Mouse (Mus musculus) MEL (cell line): ENCODE results near the gene Tomm40l. TPM values are rescaled to one million over a fixed set of nuclear protein-coding genes. Genes with fewer than 3 reads are reported as not detected.

Source experiments
- DNase-seq: peaks from one replicate; pipeline ENCODE4 v3.0.0; 2011; ENCODE audit warnings: low read depth, low spot score
- H3K27ac ChIP-seq: 2 replicates; pipeline ENCODE4 v1.5.1; 2012; ENCODE audit warnings: low read depth, mild to moderate bottlenecking, control low read depth, low read length, moderate library complexity; ENCODE audit not compliant: control insufficient read depth
- H3K27me3 ChIP-seq, 2 experiments: fragments of 150-350 bp in 1 of 2; sonication (generic) in 1 of 2; 2 replicates each; pipeline ENCODE4 v1.6.1; 2012; ENCODE audit warnings: low read length in 2 of 2, mild to moderate bottlenecking in 2 of 2, improper control_type of control experiment in 1 of 2, moderate library complexity in 1 of 2; ENCODE audit not compliant: insufficient read depth in 2 of 2, control insufficient read depth in 1 of 2
- H3K36me3 ChIP-seq, 2 experiments: 2 replicates each; pipeline ENCODE4 v1.6.1; 2012 to 2014; ENCODE audit warnings: low read length in 2 of 2, improper control_type of control experiment in 1 of 2, inconsistent platforms in 1 of 2, mild to moderate bottlenecking in 1 of 2; ENCODE audit not compliant: insufficient read depth in 2 of 2, control insufficient read depth in 1 of 2
- H3K4me1 ChIP-seq, 2 experiments: fragments of 150-350 bp in 1 of 2; sonication (generic) in 1 of 2; 2 replicates each; pipeline ENCODE4 v1.6.1; 2012; ENCODE audit warnings: low read length in 2 of 2, improper control_type of control experiment in 1 of 2, mild to moderate bottlenecking in 1 of 2; ENCODE audit not compliant: insufficient read depth in 2 of 2, control insufficient read depth in 1 of 2
- H3K4me3 ChIP-seq, 2 experiments: fragments of 150-350 bp in 1 of 2; sonication (generic) in 1 of 2; 2 replicates each; pipeline ENCODE4 v1.5.1; 2012; ENCODE audit warnings: low read depth in 2 of 2, low read length in 2 of 2, mild to moderate bottlenecking in 2 of 2, moderate library complexity in 2 of 2, control low read depth in 1 of 2, improper control_type of control experiment in 1 of 2; ENCODE audit not compliant: control insufficient read depth in 1 of 2, insufficient read depth in 1 of 2
- H3K79me2 ChIP-seq: 2 replicates; pipeline ENCODE4 v1.6.1; 2012; ENCODE audit warnings: mild to moderate bottlenecking, low read length, moderate library complexity; ENCODE audit not compliant: control insufficient read depth, poor library complexity, insufficient read depth
- H3K9ac ChIP-seq: 2 replicates; pipeline ENCODE4 v1.6.1; 2012; ENCODE audit warnings: low read depth, mild to moderate bottlenecking, control low read depth, low read length, moderate library complexity; ENCODE audit not compliant: control insufficient read depth, poor library complexity, severe bottlenecking
- H3K9me3 ChIP-seq: fragments of 150-350 bp; sonication (generic); replicated peaks from 2 replicates; pipeline ENCODE4 v1.6.1; 2012; ENCODE audit warnings: mild to moderate bottlenecking, low read length, improper control_type of control experiment, moderate library complexity; ENCODE audit not compliant: insufficient read depth
- BHLHE40 ChIP-seq: IDR thresholded peaks from 2 replicates; pipeline ENCODE4 v1.6.1; 2012; ENCODE audit warnings: low read depth, mild to moderate bottlenecking, inconsistent platforms, low read length, improper control_type of control experiment, borderline replicate concordance
- CHD2 ChIP-seq: IDR thresholded peaks from 2 replicates; pipeline ENCODE4 v1.6.1; 2011; ENCODE audit warnings: low read length, improper control_type of control experiment
- ELF1 ChIP-seq: IDR thresholded peaks from 2 replicates; pipeline ENCODE4 v1.6.1; 2014; ENCODE audit warnings: low read depth, mild to moderate bottlenecking, inconsistent platforms, low read length, improper control_type of control experiment, moderate library complexity
- EP300 ChIP-seq, 2 experiments: IDR thresholded peaks; 2 replicates each; pipeline ENCODE4 v1.6.1; 2011; ENCODE audit warnings: improper control_type of control experiment in 2 of 2, low read length in 2 of 2, low read depth in 1 of 2, mild to moderate bottlenecking in 1 of 2
- ETS1 ChIP-seq: IDR thresholded peaks from 2 replicates; pipeline ENCODE4 v1.6.1; 2012; ENCODE audit warnings: low read depth, mild to moderate bottlenecking, inconsistent platforms, low read length, improper control_type of control experiment, moderate library complexity
- GATA1 ChIP-seq: IDR thresholded peaks from 2 replicates; pipeline ENCODE4 v1.6.1; 2011; ENCODE audit warnings: low read depth, low read length, improper control_type of control experiment
- JUND ChIP-seq: IDR thresholded peaks from 2 replicates; pipeline ENCODE4 v1.6.1; 2011; ENCODE audit warnings: low read depth, mild to moderate bottlenecking, improper control_type of control experiment, low read length
- KAT2A ChIP-seq: conservative IDR thresholded peaks from 2 replicates; pipeline ENCODE4 v1.6.1; 2012; ENCODE audit warnings: low read depth, low read length, improper control_type of control experiment, inconsistent platforms
- MAZ ChIP-seq: IDR thresholded peaks from 2 replicates; pipeline ENCODE4 v1.6.1; 2012; ENCODE audit warnings: low read depth, mild to moderate bottlenecking, inconsistent platforms, low read length, improper control_type of control experiment
- MXI1 ChIP-seq: IDR thresholded peaks from 2 replicates; pipeline ENCODE4 v1.6.1; 2011; ENCODE audit warnings: mild to moderate bottlenecking, low read depth, low read length, improper control_type of control experiment
- NELFE ChIP-seq: IDR thresholded peaks from 2 replicates; pipeline ENCODE4 v1.6.1; 2011; ENCODE audit warnings: low read depth, low read length, improper control_type of control experiment
- NRF1 ChIP-seq: IDR thresholded peaks from 2 replicates; pipeline ENCODE4 v1.6.1; 2014; ENCODE audit warnings: low read depth, mild to moderate bottlenecking, inconsistent platforms, low read length, improper control_type of control experiment, moderate library complexity; ENCODE audit not compliant: poor library complexity, insufficient read depth, severe bottlenecking
- POLR2AphosphoS2 ChIP-seq: IDR thresholded peaks from 2 replicates; pipeline ENCODE4 v1.6.1; 2011; ENCODE audit warnings: low read length, improper control_type of control experiment
- POLR2AphosphoS5 ChIP-seq: IDR thresholded peaks from 2 replicates; pipeline ENCODE4 v1.6.1; 2012; ENCODE audit warnings: low read depth, borderline replicate concordance, mild to moderate bottlenecking, inconsistent platforms, low read length, moderate library complexity, mixed read lengths
- SIN3A ChIP-seq: IDR thresholded peaks from 2 replicates; pipeline ENCODE4 v1.6.1; 2012; ENCODE audit warnings: low read length, improper control_type of control experiment, inconsistent platforms
- TBP ChIP-seq: IDR thresholded peaks from 2 replicates; pipeline ENCODE4 v1.8.0; 2011; ENCODE audit warnings: low read depth, low read length, improper control_type of control experiment
- TCF12 ChIP-seq: IDR thresholded peaks from 2 replicates; pipeline ENCODE4 v1.6.1; 2014; ENCODE audit warnings: low read depth, mild to moderate bottlenecking, inconsistent platforms, low read length, improper control_type of control experiment, moderate library complexity
- USF1 ChIP-seq: IDR thresholded peaks from 2 replicates; pipeline ENCODE4 v1.6.1; 2014; ENCODE audit warnings: low read depth, mild to moderate bottlenecking, inconsistent platforms, low read length, improper control_type of control experiment, moderate library complexity
- USF2 ChIP-seq, 2 experiments: IDR thresholded peaks; 2 replicates each; pipeline ENCODE4 v1.6.1; 2011 to 2012; ENCODE audit warnings: improper control_type of control experiment in 2 of 2, low read length in 2 of 2, borderline replicate concordance in 1 of 2, inconsistent platforms in 1 of 2, low read depth in 1 of 2, mild to moderate bottlenecking in 1 of 2; ENCODE audit not compliant: insufficient read depth in 1 of 2
- ZC3H11A ChIP-seq: IDR thresholded peaks from 2 replicates; pipeline ENCODE4 v1.6.1; 2012; ENCODE audit warnings: low read depth, mild to moderate bottlenecking, inconsistent platforms, low read length, improper control_type of control experiment
- ZNF384 ChIP-seq: IDR thresholded peaks from 2 replicates; pipeline ENCODE4 v1.6.1; 2012; ENCODE audit warnings: low read depth, mild to moderate bottlenecking, inconsistent platforms, low read length, improper control_type of control experiment
- polyA plus RNA-seq, 2 experiments: library from polyadenylated mRNA; stranded (reverse) in 1 of 2; unstranded in 1 of 2; fragments of >175 nt in 1 of 2; fragments of >200 nt in 1 of 2; gene quantifications; 2 replicates each; pipeline versions ENCODE4 v1.2.1 to v1.2.4; 2012; ENCODE audit warnings: low replicate concordance in 2 of 2, low read depth in 1 of 2; ENCODE audit not compliant: insufficient read length in 2 of 2, insufficient read depth in 1 of 2, missing spikeins in 1 of 2
- total RNA-seq: library from RNA; depleted of rRNA; stranded (reverse); fragments of 300-350 nt; gene quantifications from 2 replicates; pipeline ENCODE4 v1.2.3, GENCODE M21; 2012

The Tomm40l gene
- total and polyA plus RNA-seq, 3 experiments, result 40.7 to 43.4 TPM; not detected in 1

DNA sequence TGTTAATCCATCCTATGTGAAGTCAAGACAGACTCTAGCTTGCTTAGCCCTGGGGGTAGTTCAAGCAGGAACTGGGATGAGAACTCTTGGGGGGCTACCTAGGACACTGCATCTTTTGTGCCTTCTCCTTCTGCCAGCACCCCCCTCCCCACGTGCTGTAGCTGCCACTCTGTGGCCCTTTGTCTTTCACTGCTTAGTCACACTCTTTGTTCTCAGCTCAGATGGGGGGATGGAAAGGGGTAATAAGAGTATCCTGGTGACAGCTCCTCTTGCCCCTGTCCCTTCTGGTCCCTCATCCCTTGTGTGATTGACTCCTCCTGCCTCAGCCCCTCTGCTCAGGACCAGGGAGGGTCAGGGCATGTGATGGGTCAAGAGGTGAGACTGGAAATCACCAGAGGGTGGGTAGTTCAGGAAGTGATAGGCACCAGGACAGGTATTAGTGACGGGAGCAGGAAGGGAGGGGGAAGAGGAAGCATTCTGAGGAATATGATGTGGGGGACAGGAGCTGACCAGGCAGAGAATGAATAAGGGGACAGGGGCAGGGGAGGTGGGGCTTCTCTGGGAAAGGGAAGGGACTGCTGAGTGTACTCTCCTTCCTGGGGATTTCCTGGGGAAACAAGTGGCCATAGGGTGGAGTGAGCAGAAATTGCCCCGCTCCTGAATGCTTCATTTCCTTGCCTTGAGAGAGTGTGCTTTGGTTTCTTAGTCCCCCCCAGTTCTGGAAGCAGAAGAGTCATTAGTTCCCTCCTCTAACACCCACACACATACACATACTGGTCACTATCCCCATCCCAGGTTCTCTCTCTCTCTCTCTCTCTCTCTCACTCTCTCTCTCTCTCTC is 26.3 kb upstream of the Tomm40l start:
- no peak for DNase-seq
- no peak overlapping the region for H3K27ac ChIP-seq
- no peak overlapping the region for H3K4me3 ChIP-seq
- peaks cover 2 to 21% of the 10 kb centered on the region in 2 experiments; a peak in 3 of 4 replicates for H3K4me1 ChIP-seq
- peaks cover 11% of the 10 kb centered on the region for H3K79me2 ChIP-seq
- no peak overlapping the region for H3K9ac ChIP-seq
- H3K36me3 ChIP-seq, result peaks cover 0 to 12% of the 10 kb centered on the region in 2 experiments; a peak in 2 of 4 replicates
- H3K9me3 ChIP-seq, result no peaks in the 10 kb centered on the region
- TF ChIP-seq USF2 (IDR thresholded peaks at IDR 0.05; ENCODE audit: borderline replicate concordance in 1 of 2, insufficient read depth in 1 of 2, low read depth in 1 of 2, low read length in 2 of 2) (no peak), EP300 (IDR thresholded peaks at IDR 0.05; ENCODE audit: low read depth in 1 of 2, low read length in 2 of 2) (no peak), ZC3H11A (no peak), BHLHE40 (no peak), NELFE (no peak)
- peaks cover 0 to 1% of the 10 kb centered on the region in 2 experiments; a peak in 1 of 4 replicates for H3K27me3 ChIP-seq

GRCm38 (mm10) chr1:171247916-171248315 is 25.6 kb upstream of the Tomm40l start:
- peak overlapping the region; percentile 78 for H3K27ac ChIP-seq
- peaks cover 2 to 21% of the 10 kb centered on the region in 2 experiments; a peak in 3 of 4 replicates for H3K4me1 ChIP-seq
- peaks cover 11% of the 10 kb centered on the region for H3K79me2 ChIP-seq
- no peaks in the 10 kb centered on the region for H3K9me3 ChIP-seq
- H3K27me3 ChIP-seq, result no peaks in the 10 kb centered on the region; a peak in 1 of 4 replicates
- peak overlapping the region; percentile 69 to 71 for H3K4me3 ChIP-seq
- peaks cover 0 to 12% of the 10 kb centered on the region in 2 experiments; a peak in 2 of 4 replicates for H3K36me3 ChIP-seq
- DNase-seq, result no peak
- peak overlapping the region; percentile 72 for H3K9ac ChIP-seq
- TF ChIP-seq JUND, result no peak
- no peak for TF ChIP-seq KAT2A
- TF ChIP-seq POLR2AphosphoS2, result no peak
- TF ChIP-seq TCF12, result no peak
- TF ChIP-seq NRF1, result no peak
- TF ChIP-seq GATA1, result no peak
- no peak for TF ChIP-seq POLR2AphosphoS5
- no peak for TF ChIP-seq MAZ
- no peak for TF ChIP-seq ETS1
- no peak for TF ChIP-seq USF2 (IDR thresholded peaks at IDR 0.05; ENCODE audit: borderline replicate concordance in 1 of 2, insufficient read depth in 1 of 2, low read depth in 1 of 2, low read length in 2 of 2)
- TF ChIP-seq SIN3A, result no peak
- TF ChIP-seq TBP, result no peak
- TF ChIP-seq ELF1, result no peak
- no peak for TF ChIP-seq ZNF384
- TF ChIP-seq MXI1, result no peak
- TF ChIP-seq CHD2, result no peak
- no peak for TF ChIP-seq USF1
